ENCODE assay signal across 32 mouse cellular contexts in the genomic region with DNA sequence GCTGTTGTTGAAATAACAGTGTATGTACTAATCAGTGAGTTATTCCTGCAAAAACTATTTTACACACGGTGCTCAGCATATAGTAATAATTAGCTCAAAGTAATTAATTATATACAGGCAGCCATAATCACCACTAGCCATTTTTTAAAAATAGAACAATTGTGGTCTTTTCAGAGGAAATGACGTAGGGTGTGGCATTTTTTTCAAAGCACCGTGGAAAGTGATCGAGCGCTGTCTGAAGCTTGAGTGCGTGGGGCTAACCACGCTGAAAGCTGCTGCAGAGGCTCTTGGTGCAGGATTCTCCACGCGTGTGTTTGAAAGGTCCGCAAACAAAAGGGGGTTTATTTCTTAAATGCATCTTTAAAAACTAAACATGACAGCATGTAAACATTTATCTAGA.
DNase-seq lines count a peak whose midpoint lies in the region; TF ChIP-seq lines count a peak whose summit lies in the region.
"Had no signal": no experiment of that assay in that cellular context is flagged by ENCODE, and none has a peak within 500 bp of the region (broad histone marks: within the 10 kb centered on the region; RNA-seq: fewer than 3 reads in every experiment).

No protein-coding gene starts in this region.

- H3K27me3 ChIP-seq in CH12.LX (replicated peaks), result no peaks in the 10 kb centered on the region
- no peaks in the 10 kb centered on the region for H3K27me3 ChIP-seq in hindbrain, embryonic 10.5 days (ENCODE audit: insufficient read depth, poor library complexity, severe bottlenecking)
- H3K27me3 ChIP-seq: embryonic facial prominence, embryonic 12.5 days; forebrain, embryonic 15.5 days; heart, embryonic 13.5 days; hindbrain, embryonic 15.5 days; limb, embryonic 15.5 days; liver, embryonic 13.5 days; midbrain, embryonic 15.5 days; neural tube, embryonic 12.5 days had no signal

- TF ChIP-seq EP300 in CH12.LX (IDR thresholded peaks at IDR 0.05; ENCODE audit: low read length), result no peak

- H3K9ac ChIP-seq in CH12.LX (ENCODE audit: insufficient read depth, low read depth), result no peak overlapping the region
- H3K9ac ChIP-seq: embryonic facial prominence, embryonic 12.5 days; forebrain, embryonic 15.5 days; heart, embryonic 13.5 days; hindbrain, embryonic 15.5 days; limb, embryonic 15.5 days; liver, embryonic 13.5 days; midbrain, embryonic 15.5 days; neural tube, embryonic 12.5 days had no signal

- DNase-seq in thymus, postnatal 4 days, result peak; percentile 22
- DNase-seq in thymus, postnatal 14 days, result no peak
- DNase-seq in CH12.LX (ENCODE audit: extremely low read depth), result peak; percentile 6
- DNase-seq in naive thymus-derived CD4-positive, alpha-beta T cell, adult 2 months (ENCODE audit: low read depth), result peak; percentile 62
- no peak for DNase-seq in lung, postnatal 4 days
- no peak for DNase-seq in hindbrain, embryonic 10.5 days (ENCODE audit: low spot score)
- no peak for DNase-seq in embryo, embryonic 9.5 days (ENCODE audit: extremely low spot score)
- DNase-seq: adrenal gland, adult 8-10 months; cerebellum, adult 2 months; cerebellum, postnatal 25 days; gastrocnemius, adult 2 months; gastrocnemius, postnatal 36 days; heart, adult 2 months; heart, postnatal 10 days; kidney, adult 8-10 months; layer of hippocampus, postnatal 36 days; left cerebral cortex, postnatal 4 days; liver, embryonic 13.5 days; lung, adult 18-20 months; lung, postnatal 14 days; right cerebral cortex, adult 18-20 months; thymus, postnatal 25 days had no signal

- in situ Hi-C loops in CH12.LX (cut with MboI; ENCODE audit: low pct_ligation_motif_present, low pct_unique_long_range_greater_than_20kb, low sequenced_read_pairs), result no loop called here

- dilution Hi-C loops in CH12.LX (cut with MboI; ENCODE audit: extremely low pct_ligation_motif_present, extremely low pct_unique_long_range_greater_than_20kb, low sequenced_read_pairs), result no loop called here

- H3K4me3 ChIP-seq in CH12.LX (replicated peaks in 1 of 3; ENCODE audit: low read depth in 2 of 3, low read length in 2 of 3, poor library complexity in 1 of 3), result no peak overlapping the region
- H3K4me3 ChIP-seq in hindbrain, embryonic 10.5 days, result no peak overlapping the region
- H3K4me3 ChIP-seq: embryonic facial prominence, embryonic 12.5 days; forebrain, embryonic 10.5 days; forebrain, embryonic 15.5 days; gastrocnemius, adult 2 months; heart, adult 2 months; heart, embryonic 13.5 days; hindbrain, embryonic 15.5 days; limb, embryonic 15.5 days; liver, embryonic 13.5 days; midbrain, embryonic 10.5 days; midbrain, embryonic 15.5 days; neural tube, embryonic 12.5 days had no signal

- WGBS in hindbrain, embryonic 10.5 days, result 87% methylated on average over 10 of the region's 10 CpGs

- H3K4me1 ChIP-seq in CH12.LX (ENCODE audit: control insufficient read depth in 1 of 2, insufficient read depth in 2 of 2), result peaks cover 0 to 4% of the 10 kb centered on the region in 2 experiments; a peak in 1 of 4 replicates
- H3K4me1 ChIP-seq in hindbrain, embryonic 10.5 days (replicated peaks), result peaks cover 9% of the 10 kb centered on the region; the same call in 1 of the 2 replicates
- H3K4me1 ChIP-seq: embryonic facial prominence, embryonic 12.5 days; forebrain, embryonic 15.5 days; hindbrain, embryonic 15.5 days; neural tube, embryonic 12.5 days had no signal

- no peak overlapping the region for H3K4me2 ChIP-seq in CH12.LX (ENCODE audit: insufficient read depth, low read depth, poor library complexity, severe bottlenecking)
- H3K4me2 ChIP-seq: embryonic facial prominence, embryonic 12.5 days; forebrain, embryonic 15.5 days; heart, embryonic 13.5 days; hindbrain, embryonic 15.5 days; limb, embryonic 15.5 days; liver, embryonic 13.5 days; midbrain, embryonic 15.5 days; neural tube, embryonic 12.5 days had no signal

- H3K27ac ChIP-seq in CH12.LX (ENCODE audit: insufficient read depth, low read depth), result no peak overlapping the region
- no peak overlapping the region for H3K27ac ChIP-seq in hindbrain, embryonic 10.5 days
- H3K27ac ChIP-seq: embryonic facial prominence, embryonic 12.5 days; forebrain, embryonic 10.5 days; forebrain, embryonic 15.5 days; gastrocnemius, adult 2 months; heart, adult 2 months; heart, embryonic 13.5 days; hindbrain, embryonic 15.5 days; kidney, postnatal 0 days; limb, embryonic 15.5 days; liver, embryonic 13.5 days; midbrain, embryonic 10.5 days; midbrain, embryonic 15.5 days; neural tube, embryonic 12.5 days had no signal

- H3K9me3 ChIP-seq in CH12.LX (replicated peaks; ENCODE audit: low read length), result no peaks in the 10 kb centered on the region
- H3K9me3 ChIP-seq in hindbrain, embryonic 10.5 days, result no peaks in the 10 kb centered on the region
- H3K9me3 ChIP-seq: embryonic facial prominence, embryonic 12.5 days; forebrain, embryonic 10.5 days; forebrain, embryonic 15.5 days; heart, embryonic 13.5 days; hindbrain, embryonic 15.5 days; limb, embryonic 15.5 days; liver, embryonic 13.5 days; midbrain, embryonic 10.5 days; midbrain, embryonic 15.5 days; neural tube, embryonic 12.5 days had no signal

- peaks cover 0 to 2% of the 10 kb centered on the region in 2 experiments for H3K36me3 ChIP-seq in CH12.LX (replicated peaks in 1 of 2; ENCODE audit: control insufficient read depth in 1 of 2, insufficient read depth in 1 of 2, low read length in 1 of 2)
- H3K36me3 ChIP-seq in hindbrain, embryonic 10.5 days, result no peaks in the 10 kb centered on the region
- H3K36me3 ChIP-seq: embryonic facial prominence, embryonic 12.5 days; forebrain, embryonic 10.5 days; forebrain, embryonic 15.5 days; heart, embryonic 13.5 days; hindbrain, embryonic 15.5 days; limb, embryonic 15.5 days; liver, embryonic 13.5 days; midbrain, embryonic 10.5 days; midbrain, embryonic 15.5 days; neural tube, embryonic 12.5 days had no signal

- TF ChIP-seq CTCF in CH12.LX (conservative IDR thresholded peaks at IDR 0.05 in 1 of 2, IDR thresholded peaks at IDR 0.05 in 1 of 2; ENCODE audit: low read depth in 2 of 2, low read length in 2 of 2), result no peak

- TF ChIP-seq POLR2A in CH12.LX (IDR thresholded peaks at IDR 0.05; ENCODE audit: low read depth, low read length), result no peak

- no peak for TF ChIP-seq RAD21 in CH12.LX (IDR thresholded peaks at IDR 0.05; ENCODE audit: low read depth, low read length)

- H3K79me2 ChIP-seq in CH12.LX (replicated peaks; ENCODE audit: control insufficient read depth, extremely low read depth, insufficient read depth, poor library complexity, severe bottlenecking), result no peaks in the 10 kb centered on the region

TF ChIP-seq in CH12.LX, 34 proteins besides CTCF, POLR2A, EP300 and RAD21:
- TF ChIP-seq ZNF384 (IDR thresholded peaks at IDR 0.05; ENCODE audit: low read depth, low read length) (0 out of 2 replicates have a peak, but pooled peaks have one; percentile 20), USF2 (conservative IDR thresholded peaks at IDR 0.05; ENCODE audit: low read depth, low read length) (no peak)

Comparison
In these comparisons a context has a peak if more than half of its experiments do, and no peak if none do; other contexts are left out.
1. DNase-seq: peak in thymus, postnatal 4 days (single experiment), CH12.LX (single experiment) and naive thymus-derived CD4-positive, alpha-beta T cell, adult 2 months (single experiment); none in thymus, postnatal 14 days (single experiment), lung, postnatal 4 days (0 of 2), hindbrain, embryonic 10.5 days (single experiment) and embryo, embryonic 9.5 days (single experiment).